In the genomic region with DNA sequence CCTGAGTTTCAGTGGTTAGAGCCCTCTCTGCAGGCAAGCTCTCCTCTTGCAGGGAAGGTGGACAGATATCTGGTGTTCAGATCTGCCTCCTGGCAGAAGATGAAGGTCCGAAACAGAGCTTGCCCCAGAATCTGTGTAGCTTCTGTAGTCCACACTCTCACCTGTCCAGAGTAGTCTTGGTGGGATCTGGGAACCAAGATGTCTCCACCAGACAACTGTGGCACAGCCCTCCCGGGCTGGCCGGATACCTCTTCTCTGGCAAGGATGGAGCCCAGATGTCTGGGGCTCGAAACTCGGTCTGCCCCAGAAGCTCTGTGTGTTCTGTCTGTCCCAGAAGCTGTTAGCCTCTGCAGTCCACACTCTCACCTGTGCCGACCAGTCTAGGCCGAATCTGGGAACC, we compare ENCODE assay signal across 33 mouse cellular contexts. TPM values are rescaled to one million over a fixed set of nuclear protein-coding genes. Genes with fewer than 3 reads are reported as not detected.
"Had no signal": no experiment of that assay in that cellular context is flagged by ENCODE, and none has a peak within 500 bp of the region (broad histone marks: within the 10 kb centered on the region; RNA-seq: fewer than 3 reads in every experiment).

No protein-coding gene starts in this region.

- ATAC-seq: forebrain, embryonic 13.5 days; forebrain, embryonic 14.5 days; forebrain, embryonic 15.5 days; forebrain, embryonic 16.5 days; forebrain, postnatal 0 days had no signal

- H3K27ac ChIP-seq: embryonic facial prominence, embryonic 10.5 days; embryonic facial prominence, embryonic 12.5 days; embryonic facial prominence, embryonic 13.5 days; embryonic facial prominence, embryonic 15.5 days; forebrain, embryonic 10.5 days; forebrain, embryonic 12.5 days; forebrain, embryonic 13.5 days; forebrain, embryonic 15.5 days; gastrocnemius, adult 2 months; heart, adult 2 months had no signal

- DNase-seq: cerebellum, adult 8-10 months; cerebellum, adult 9-10 months; cerebellum, adult 9-11 months; cerebellum, postnatal 10 days; cerebellum, postnatal 14 days; cerebellum, postnatal 25 days; cerebellum, postnatal 36 days; embryo, embryonic 11 days; forebrain, postnatal 0 days; gastrocnemius, adult 2 months; gastrocnemius, postnatal 10 days; gastrocnemius, postnatal 14 days; gastrocnemius, postnatal 25 days; gastrocnemius, postnatal 36 days; heart, adult 18-20 months; heart, adult 2 months had no signal

- H3K4me3 ChIP-seq: embryonic facial prominence, embryonic 10.5 days; embryonic facial prominence, embryonic 12.5 days; embryonic facial prominence, embryonic 13.5 days; embryonic facial prominence, embryonic 15.5 days; erythroblast, embryonic 14.5 days; forebrain, embryonic 10.5 days; forebrain, embryonic 12.5 days; forebrain, embryonic 13.5 days; forebrain, embryonic 15.5 days; gastrocnemius, adult 2 months; heart, adult 2 months had no signal

- H3K9ac ChIP-seq: embryonic facial prominence, embryonic 12.5 days; embryonic facial prominence, embryonic 13.5 days; embryonic facial prominence, embryonic 15.5 days; forebrain, embryonic 12.5 days; forebrain, embryonic 13.5 days; forebrain, embryonic 15.5 days; forebrain, postnatal 0 days had no signal

- H3K4me1 ChIP-seq: embryonic facial prominence, embryonic 10.5 days; embryonic facial prominence, embryonic 12.5 days; embryonic facial prominence, embryonic 13.5 days; embryonic facial prominence, embryonic 15.5 days; forebrain, embryonic 10.5 days; forebrain, embryonic 12.5 days; forebrain, embryonic 13.5 days; forebrain, embryonic 15.5 days had no signal

- H3K27me3 ChIP-seq: embryonic facial prominence, embryonic 12.5 days; embryonic facial prominence, embryonic 13.5 days; embryonic facial prominence, embryonic 15.5 days; forebrain, embryonic 12.5 days; forebrain, embryonic 13.5 days; forebrain, embryonic 15.5 days had no signal

- H3K9me3 ChIP-seq: embryonic facial prominence, embryonic 10.5 days; embryonic facial prominence, embryonic 12.5 days; embryonic facial prominence, embryonic 13.5 days; embryonic facial prominence, embryonic 15.5 days; forebrain, embryonic 10.5 days; forebrain, embryonic 12.5 days; forebrain, embryonic 13.5 days; forebrain, embryonic 15.5 days had no signal

- H3K4me2 ChIP-seq: embryonic facial prominence, embryonic 12.5 days; embryonic facial prominence, embryonic 13.5 days; embryonic facial prominence, embryonic 15.5 days; forebrain, embryonic 12.5 days; forebrain, embryonic 13.5 days; forebrain, embryonic 15.5 days had no signal

- H3K36me3 ChIP-seq: embryonic facial prominence, embryonic 10.5 days; embryonic facial prominence, embryonic 12.5 days; embryonic facial prominence, embryonic 13.5 days; embryonic facial prominence, embryonic 15.5 days; forebrain, embryonic 10.5 days; forebrain, embryonic 12.5 days; forebrain, embryonic 15.5 days had no signal

RNA-seq across cellular contexts. Expression of gene Olfr814, which starts 6.3 kb away (rescaled TPM):
- polyA plus RNA-seq: cortical plate, adult 2 months; embryonic facial prominence, embryonic 10.5 days; embryonic facial prominence, embryonic 11.5 days; embryonic facial prominence, embryonic 12.5 days; embryonic facial prominence, embryonic 13.5 days; embryonic facial prominence, embryonic 14.5 days; embryonic facial prominence, embryonic 15.5 days; erythroblast, embryonic 14.5 days; forebrain, embryonic 10.5 days; forebrain, embryonic 11.5 days; forebrain, embryonic 12.5 days; forebrain, embryonic 13.5 days; forebrain, embryonic 14.5 days; forebrain, embryonic 15.5 days; forebrain, embryonic 16.5 days; forebrain, postnatal 0 days; frontal cortex, adult 2 months; gonadal fat pad, adult 2 months; heart, adult 2 months had no signal

RNA-seq across cellular contexts. Expression of gene Olfr815, which starts 19.7 kb away (rescaled TPM):
- polyA plus RNA-seq: cortical plate, adult 2 months; embryonic facial prominence, embryonic 10.5 days; embryonic facial prominence, embryonic 11.5 days; embryonic facial prominence, embryonic 12.5 days; embryonic facial prominence, embryonic 13.5 days; embryonic facial prominence, embryonic 14.5 days; erythroblast, embryonic 14.5 days; forebrain, embryonic 10.5 days; forebrain, embryonic 11.5 days; forebrain, embryonic 12.5 days; forebrain, embryonic 13.5 days; forebrain, embryonic 14.5 days; forebrain, embryonic 15.5 days; forebrain, embryonic 16.5 days; forebrain, postnatal 0 days; frontal cortex, adult 2 months; gonadal fat pad, adult 2 months; heart, adult 2 months had no signal

RNA-seq across cellular contexts. Expression of gene Olfr816, which starts 29.5 kb away (rescaled TPM):
- polyA plus RNA-seq: cortical plate, adult 2 months; embryonic facial prominence, embryonic 10.5 days; embryonic facial prominence, embryonic 11.5 days; embryonic facial prominence, embryonic 12.5 days; embryonic facial prominence, embryonic 13.5 days; embryonic facial prominence, embryonic 15.5 days; erythroblast, embryonic 14.5 days; forebrain, embryonic 10.5 days; forebrain, embryonic 11.5 days; forebrain, embryonic 12.5 days; forebrain, embryonic 13.5 days; forebrain, embryonic 14.5 days; forebrain, embryonic 15.5 days; forebrain, embryonic 16.5 days; forebrain, postnatal 0 days; frontal cortex, adult 2 months; gonadal fat pad, adult 2 months; heart, adult 2 months had no signal

RNA-seq across cellular contexts. Expression of gene Olfr813, which starts 30.8 kb away (rescaled TPM):
- polyA plus RNA-seq: cortical plate, adult 2 months; embryonic facial prominence, embryonic 10.5 days; embryonic facial prominence, embryonic 11.5 days; embryonic facial prominence, embryonic 13.5 days; embryonic facial prominence, embryonic 14.5 days; erythroblast, embryonic 14.5 days; forebrain, embryonic 10.5 days; forebrain, embryonic 11.5 days; forebrain, embryonic 12.5 days; forebrain, embryonic 13.5 days; forebrain, embryonic 14.5 days; forebrain, embryonic 15.5 days; forebrain, embryonic 16.5 days; forebrain, postnatal 0 days; frontal cortex, adult 2 months; gonadal fat pad, adult 2 months; heart, adult 2 months had no signal

RNA-seq across cellular contexts. Expression of gene Olfr812, which starts 40.0 kb away (rescaled TPM):
- polyA plus RNA-seq: cortical plate, adult 2 months; embryonic facial prominence, embryonic 10.5 days; embryonic facial prominence, embryonic 11.5 days; embryonic facial prominence, embryonic 12.5 days; embryonic facial prominence, embryonic 13.5 days; erythroblast, embryonic 14.5 days; forebrain, embryonic 10.5 days; forebrain, embryonic 11.5 days; forebrain, embryonic 12.5 days; forebrain, embryonic 13.5 days; forebrain, embryonic 14.5 days; forebrain, embryonic 15.5 days; forebrain, embryonic 16.5 days; forebrain, postnatal 0 days; frontal cortex, adult 2 months; gonadal fat pad, adult 2 months; heart, adult 2 months had no signal
